Mouse (Mus musculus): ENCODE results near the gene Rictor.

GRCm38 (mm10) chr15:6787236-6787635 is 79.1 kb downstream of the Rictor start:
- TF ChIP-seq CTCF (IDR thresholded peaks at IDR 0.05) (no peak), POLR2A (IDR thresholded peaks at IDR 0.05; ENCODE audit: insufficient read depth, low read depth, low read length) (no peak)
